Mouse (Mus musculus) lung, postnatal 14 days (tissue): Measurements from ENCODE around the gene Slc35b4.
A peak's percentile ranks its signal among the peaks of the same experiment; 100 is the strongest.

ENCODE experiments used
- DNase-seq: peaks from one replicate; pipeline ENCODE4 v3.0.0; 2021

The Slc35b4 gene

DNA sequence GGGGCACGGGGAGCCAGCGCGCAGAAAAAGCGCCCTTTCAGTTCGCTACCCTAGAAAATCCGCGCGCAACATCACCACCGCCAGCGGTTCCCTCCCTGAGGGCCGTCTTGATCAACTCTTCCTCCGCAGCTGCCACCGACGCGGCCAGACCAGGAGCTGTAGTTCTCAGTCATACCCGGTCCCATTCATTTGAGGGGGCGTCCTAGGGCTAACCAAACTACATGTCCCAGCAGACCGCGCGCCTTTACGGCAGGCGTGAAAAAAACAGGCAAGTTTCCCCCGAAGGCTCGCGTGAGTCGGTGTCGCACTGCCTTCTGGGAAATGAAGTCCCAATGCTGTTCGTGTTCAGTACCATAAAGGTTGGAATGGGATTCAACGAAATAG lies at the start of gene Slc35b4:
Gene Slc35b4, minus strand, starts transcription at position 248 of the 384 bp plus-strand sequence.
- DNase-seq = peak; percentile 93

DNA sequence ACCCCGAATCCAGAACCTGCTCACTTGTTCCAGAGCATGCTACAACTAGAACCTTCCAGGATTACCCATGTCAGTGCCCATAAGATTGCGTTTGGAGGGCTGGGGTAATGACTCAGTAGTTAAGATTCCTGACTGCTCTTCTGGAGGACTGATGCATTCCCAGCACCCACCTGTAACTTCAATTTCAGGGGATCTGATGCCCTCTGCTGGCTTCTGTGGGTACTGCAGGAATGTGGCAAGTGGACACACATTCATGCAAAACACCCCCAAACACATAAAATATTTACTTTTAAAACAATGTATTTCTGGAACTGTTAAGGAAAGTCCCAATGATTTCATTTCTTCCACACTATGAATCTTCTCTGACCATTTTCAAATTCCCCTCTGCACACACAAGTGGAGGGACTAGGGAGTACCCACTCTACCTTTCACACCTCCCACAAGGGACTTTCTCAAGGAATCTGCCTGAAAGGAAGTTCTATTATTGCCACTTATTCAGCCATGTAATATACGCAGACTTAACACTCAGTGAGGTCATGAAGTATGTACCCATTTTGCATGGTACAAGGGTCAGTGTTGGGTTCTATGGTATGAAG lies 48.2 kb upstream of the Slc35b4 start:
- DNase-seq = no peak

DNA sequence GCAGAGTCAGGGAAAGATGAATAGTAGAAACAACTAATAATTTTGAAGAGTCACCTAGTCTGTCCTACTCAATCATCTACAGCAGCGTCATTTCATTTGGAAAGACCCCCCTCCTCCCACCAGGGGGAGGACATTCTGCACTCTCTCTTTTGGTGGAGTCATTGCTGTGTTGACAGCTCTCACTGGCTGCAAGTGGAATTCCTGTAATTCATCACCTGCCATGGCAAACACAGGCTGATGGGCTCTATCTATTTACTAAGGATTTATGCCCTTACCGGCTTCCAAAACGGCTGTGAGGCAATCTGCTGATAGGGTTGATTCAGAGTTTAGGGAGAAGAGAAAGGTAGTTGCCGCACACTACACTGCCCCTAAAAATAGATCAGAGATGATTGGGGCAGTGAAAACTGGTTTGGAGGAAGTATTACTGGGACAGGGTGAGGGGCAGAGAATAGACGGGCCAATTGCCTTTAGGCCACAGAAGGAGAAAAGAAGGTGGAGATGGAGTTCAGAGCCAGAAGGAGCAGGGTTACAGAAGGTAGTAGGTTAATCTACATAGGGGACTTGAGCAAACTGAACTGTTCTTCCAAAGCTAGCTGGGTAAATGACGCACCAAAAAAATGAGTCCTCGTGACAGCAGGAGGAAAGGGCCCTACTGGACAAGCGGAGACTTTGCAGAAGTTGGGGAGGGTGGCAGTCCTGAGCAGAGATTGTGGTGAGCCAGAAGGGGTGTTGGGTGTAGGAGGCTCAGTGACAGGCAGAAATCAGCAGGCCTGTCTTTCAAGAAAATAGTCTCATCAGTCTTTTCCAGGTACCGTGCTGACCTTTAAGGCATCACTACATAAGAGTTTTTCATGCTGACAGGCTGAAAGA lies 39.8 kb upstream of the Slc35b4 start:
- DNase-seq = no peak

DNA sequence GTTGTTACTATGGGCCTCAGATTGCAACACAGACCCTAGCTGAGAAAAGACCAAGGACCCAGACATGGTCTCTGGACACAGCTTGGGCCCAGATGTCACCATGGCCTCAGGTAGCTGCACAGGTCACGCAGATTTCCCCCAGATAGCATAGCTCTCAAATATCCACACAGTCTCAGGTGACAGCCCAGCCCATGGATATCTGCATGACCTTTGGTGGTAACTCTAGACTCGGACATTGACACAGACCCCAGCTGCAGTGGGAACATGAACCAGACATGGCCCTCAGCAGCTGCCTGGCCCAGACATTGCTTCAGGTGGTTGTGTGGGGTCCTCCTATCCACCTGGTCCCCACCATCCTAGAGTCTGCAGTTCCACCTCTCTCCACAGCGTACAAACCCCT lies 28.8 kb upstream of the Slc35b4 start:
- no peak for DNase-seq

DNA sequence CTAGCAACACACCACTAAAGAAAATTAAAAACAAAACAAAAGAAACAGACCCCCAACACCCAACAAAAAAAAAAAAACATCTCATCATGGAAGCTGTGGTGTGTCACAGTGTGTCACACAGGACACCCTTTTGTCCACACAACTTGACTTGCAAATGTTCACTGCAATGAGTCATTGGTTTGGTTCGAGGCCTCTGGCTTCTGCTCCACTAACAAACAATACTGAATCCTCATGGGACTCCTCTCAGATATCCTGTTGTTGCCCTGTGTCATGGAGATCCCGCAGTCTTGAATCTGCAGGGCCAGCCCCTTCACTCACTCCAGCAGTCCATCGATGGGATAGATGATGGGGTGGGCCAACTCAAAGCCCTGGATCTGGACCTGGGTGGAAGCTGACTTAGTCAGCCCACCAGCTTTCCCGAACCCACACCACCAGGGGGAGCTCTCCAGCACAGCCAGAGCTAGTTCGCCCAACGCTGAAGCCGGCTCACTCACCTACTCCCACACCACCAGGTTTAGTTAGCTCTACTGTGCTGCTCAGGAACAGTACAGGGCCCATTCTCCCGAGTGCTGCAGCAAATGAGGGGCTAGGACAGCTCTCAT lies 28.2 kb upstream of the Slc35b4 start:
- DNase-seq = peak; percentile 50

DNA sequence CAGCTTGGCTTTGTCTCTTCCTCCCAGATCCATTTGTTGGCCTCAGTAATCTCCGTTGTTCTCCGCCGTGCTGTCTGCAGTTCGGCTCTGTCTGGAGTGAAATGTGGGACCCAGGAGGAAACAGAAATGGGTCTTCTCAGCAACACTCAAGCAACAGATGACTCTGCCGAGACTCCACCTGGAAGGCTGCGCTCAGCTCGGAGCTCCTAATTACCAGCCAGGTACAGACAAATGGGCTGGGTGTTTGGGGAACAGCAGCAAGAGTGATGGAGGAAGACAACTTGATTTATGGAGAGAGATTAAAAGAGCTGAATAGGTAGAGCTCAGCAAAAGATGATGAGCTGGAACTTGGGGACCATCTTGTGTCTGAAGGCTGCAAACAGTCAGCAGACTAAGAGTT lies 26.6 kb upstream of the Slc35b4 start:
- DNase-seq = no peak

DNA sequence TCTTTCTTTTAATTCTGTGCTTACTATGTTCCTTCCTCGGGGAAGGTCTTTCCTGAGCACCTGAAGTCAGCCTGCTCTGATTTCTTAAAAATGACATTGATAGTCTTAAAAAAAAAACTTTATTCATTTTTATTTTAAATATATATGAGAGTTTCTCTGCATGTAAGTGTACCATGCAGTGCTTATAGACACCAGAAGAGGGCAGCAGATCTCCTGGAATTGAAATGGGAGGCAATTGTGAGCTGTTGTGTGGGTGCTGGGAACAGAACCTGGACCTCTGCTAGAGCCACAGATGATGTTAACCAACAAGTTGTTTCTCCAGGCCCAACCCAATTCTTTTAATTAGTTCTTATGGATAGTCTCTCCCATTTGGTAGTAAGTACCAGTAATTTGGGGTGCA lies 18.1 kb upstream of the Slc35b4 start:
- no peak for DNase-seq

DNA sequence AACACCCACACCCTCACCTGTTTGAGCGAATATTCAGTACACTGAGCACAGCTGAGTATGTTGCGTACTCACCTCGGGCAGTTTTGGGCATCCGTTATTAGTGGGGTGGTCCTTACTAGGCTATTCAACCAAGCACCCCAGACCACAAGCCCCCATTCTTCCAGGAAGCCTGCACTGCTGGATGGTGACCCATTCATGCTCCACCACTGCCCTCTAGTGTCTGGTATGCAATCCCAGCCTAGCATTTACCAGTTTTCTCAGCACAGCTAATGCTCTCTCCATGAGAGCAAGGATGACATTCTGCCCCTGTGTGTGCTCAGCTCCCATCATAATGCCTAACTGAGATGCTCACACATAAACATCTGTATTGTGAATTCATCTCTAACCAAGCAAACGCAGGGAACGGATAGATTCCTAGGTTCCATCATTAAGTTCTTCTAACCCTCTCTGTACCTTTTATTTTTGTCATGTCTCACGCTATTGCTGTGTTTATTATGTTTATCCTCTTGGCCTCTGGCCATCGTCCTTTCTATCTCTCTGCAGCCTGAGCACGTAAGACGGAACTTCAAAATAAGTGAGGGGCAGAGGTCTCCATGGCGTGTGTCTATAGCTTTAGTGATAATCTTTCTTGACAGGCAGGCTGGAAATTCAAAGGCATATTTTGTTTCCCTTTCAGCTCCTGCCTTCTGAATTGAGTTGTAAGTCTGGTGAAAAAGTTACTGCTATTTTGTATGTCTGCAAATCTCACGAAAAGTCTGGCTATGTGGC lies 17.0 kb upstream of the Slc35b4 start:
- DNase-seq = peak; percentile 72

DNA sequence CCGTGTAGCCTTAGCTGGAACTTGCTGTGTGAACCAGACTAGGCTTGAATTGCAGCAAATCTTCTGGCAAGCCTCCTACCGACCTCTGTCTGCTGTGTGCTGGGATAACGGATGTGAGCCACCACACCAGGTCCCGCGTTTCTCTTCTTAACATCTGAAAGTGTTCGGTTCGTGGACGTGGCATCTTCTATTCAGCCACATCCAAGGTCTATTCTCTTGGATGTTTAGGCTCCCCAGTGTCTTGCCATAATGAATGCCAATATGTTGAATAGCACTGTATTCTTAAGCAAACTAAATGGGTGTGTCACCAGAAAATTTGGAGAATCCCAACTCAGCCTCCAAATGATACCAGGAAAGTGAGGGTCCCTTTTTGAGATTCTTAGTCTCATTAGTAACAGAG lies 14.5 kb upstream of the Slc35b4 start:
- DNase-seq = no peak

DNA sequence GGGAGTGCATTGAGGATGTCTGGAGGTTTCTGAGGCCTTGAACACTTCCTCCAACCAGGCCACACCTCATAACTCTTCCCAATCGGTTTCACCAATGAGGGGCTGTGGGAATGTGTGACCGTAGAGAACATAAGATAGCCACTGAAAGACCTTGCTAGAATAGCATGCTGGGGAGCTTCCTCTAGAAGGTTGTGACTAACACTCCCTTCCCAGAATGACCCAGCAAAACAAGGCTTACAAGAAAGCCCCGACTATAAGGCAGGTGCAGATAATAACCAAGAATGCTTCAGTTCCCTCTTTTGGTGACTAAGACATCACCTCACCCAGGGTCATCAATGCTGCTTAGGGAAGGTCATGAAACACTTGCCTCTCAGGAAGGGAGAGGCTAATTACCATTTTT lies 12.6 kb upstream of the Slc35b4 start:
- DNase-seq = no peak

DNA sequence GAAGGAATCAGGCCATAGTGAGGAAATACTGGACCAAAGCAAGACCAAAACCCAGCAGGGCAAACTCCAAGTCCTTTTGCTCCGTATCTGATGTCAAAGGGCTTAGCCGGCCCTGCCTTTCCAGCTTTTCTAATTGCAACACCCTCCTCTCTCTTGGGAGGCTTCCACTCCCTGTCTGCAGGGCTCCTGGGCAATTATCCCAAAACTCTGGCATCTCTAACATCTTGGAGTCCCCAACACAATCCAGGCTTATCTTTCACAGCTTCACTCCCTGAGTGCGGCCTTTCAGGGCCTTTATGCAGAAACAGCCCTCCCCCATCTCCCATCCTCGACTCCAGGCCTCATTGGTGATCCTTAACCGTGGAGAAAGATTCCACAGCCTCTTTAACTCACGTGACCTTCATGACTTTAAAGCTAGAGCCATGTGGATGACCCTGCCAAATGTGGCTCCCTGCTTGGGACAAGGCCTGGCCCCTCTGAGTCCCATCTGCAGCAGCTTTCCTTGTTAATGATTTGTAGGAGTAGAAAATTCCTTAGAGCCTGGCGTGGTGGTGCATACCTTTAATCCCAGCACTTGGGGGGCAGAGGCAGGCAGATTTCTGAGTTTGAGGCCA lies 11.2 kb upstream of the Slc35b4 start:
- DNase-seq = peak; percentile 9

DNA sequence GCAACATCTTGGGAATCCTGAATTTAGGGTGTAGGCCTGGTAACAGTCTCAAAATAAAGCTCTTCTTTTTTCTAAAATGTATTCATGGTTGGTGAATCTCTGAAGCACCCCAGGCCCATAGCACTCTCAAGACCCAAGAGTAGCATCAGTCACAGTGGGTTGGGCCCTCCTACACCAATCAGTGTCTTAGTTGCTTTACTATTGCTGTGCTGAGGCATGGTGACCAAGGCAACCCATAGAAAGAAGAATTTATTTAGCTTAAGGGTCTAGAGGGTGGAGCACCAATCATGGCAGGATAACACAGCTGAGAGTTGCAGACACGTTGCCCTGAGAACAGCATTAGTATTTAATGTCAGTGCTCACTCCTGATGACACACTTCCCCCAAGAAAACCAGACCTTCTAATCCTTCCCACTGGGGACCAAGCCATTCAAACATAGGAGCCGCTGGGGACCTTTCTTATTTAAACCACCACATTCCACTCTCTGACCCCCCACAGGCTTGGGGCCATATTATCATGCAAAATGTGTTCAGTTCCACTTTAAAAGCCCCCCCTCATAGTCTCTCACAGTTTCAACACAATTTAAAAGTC lies 10.5 kb upstream of the Slc35b4 start:
- DNase-seq = no peak

DNA sequence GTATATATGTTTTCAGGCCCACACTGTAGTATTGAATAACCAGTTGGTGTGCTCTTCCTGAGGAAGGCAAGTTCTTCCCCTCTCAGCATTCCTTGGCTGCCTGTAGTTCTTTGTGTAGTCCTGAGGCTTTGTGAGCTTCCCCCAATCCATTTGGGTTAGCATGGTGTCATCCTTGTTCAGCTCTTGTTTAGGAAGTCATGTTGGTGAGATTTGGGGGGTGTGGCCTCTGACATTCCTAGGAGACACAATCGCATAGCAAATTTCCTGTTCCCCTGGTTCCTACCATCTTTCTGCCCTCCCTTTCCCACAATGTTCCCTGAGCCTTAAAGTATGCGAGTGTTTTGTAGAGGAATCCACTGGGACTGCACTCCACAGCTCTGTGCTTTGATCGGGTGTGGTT lies 6.4 kb upstream of the Slc35b4 start:
- no peak for DNase-seq

DNA sequence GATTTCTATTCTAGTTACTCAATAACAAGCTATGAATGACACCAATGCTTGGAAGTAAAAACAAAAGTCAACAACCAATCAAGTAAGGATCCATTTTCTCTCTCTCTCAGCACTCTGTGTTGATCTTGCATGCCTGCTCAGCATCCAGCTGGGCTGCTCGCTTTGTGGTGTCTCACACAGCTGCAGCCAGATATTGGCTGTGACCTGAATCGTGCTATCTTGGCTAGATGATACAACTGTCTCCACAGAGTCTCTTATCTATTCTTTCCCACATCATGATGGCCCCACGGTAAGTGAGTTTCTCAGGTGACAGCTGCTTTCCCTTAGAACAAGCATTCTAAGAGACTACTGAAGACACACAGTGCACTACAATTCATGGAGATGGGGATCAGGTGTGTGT lies 5.0 kb upstream of the Slc35b4 start:
- DNase-seq = no peak

DNA sequence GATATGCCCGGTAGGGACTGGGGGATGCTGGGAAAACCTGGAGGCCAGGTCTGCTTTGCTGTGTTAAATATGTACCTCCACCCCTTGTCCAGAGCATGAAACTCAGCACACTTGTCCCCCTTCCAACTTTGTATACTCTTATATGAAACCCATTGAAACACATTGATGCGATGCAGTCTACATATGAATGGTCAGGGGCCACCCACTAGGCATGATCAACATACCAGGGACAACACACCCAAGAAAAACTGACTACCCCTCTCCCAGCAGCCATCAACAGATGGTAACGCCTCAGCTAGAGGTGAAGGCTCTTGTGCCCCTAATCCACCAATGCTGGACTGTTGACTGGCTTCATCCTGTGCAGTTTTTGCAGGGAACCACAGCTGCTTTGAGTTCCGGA lies 3.0 kb upstream of the Slc35b4 start:
- no peak for DNase-seq

DNA sequence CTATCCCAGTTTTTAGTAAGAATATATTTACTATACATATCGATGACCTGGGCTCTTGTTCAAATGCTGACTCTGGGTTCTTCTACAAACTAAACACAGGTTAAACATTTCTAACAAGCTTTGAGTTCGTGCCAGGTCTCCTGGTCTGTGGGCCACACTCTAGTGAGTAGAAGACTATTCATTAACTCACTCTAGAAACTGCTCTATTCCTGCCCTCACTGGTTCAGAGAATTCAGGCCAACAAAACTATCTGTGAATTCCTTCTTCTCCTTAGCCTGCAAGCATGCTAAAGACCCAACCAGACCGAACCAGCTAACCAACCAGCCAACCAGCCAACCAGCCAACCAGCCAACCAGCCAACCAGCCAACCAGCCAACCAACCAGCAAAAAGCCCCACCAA lies 2.1 kb upstream of the Slc35b4 start:
- no peak for DNase-seq

DNA sequence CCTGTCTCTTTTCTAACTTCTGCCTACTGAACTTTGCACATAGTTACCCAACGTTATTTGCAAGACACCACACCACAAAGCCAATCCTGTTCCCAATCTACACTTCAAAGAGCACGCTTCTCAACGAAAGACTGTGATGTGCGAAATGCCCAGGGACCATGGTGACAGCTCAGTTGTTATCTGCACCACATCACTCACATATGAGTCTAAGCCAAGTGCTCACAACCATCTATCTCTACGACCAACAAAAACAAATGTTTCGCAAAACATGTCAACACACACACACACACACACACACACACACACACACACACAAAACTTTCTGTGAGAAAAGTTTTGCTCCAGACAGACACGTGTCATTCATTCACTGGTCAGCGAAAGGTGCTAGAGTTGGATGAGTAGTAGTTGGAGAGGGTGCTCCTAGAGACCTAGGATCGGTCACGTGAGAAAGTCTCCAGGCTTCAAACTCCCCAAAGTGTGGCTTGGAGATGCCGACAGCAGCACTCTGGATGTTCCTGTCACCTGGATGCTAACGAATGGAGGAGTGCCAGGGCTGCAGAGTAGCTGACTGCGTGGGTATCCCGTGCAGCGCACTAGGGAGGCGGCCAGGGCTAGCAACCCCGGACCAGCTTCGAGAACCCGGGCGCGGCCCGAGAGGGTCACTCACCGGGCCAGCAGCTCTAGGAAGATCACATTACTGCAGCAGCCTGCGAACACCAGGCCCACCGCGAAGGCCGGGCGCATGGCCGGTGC lies 624 bp downstream of the Slc35b4 start:
- DNase-seq = no peak

DNA sequence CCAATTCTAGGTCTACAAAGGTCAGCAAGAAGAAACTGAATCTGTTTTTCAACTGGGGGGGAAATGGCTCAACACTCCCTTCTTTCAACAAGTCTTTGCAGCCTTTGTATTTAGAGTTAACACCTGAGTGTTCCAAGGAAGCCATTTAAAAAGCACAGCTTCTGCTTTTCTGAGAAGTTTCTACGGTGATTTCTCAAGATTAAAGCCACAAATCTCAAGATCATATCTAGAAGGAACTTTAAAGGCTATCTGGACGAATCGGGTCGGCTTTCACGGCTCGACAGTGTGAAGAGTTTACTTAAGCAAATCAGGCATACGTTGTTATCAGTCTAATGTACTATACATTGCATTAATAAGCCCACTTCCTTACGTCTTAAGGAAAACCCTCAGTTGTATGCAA lies 2.2 kb downstream of the Slc35b4 start:
- no peak for DNase-seq

DNA sequence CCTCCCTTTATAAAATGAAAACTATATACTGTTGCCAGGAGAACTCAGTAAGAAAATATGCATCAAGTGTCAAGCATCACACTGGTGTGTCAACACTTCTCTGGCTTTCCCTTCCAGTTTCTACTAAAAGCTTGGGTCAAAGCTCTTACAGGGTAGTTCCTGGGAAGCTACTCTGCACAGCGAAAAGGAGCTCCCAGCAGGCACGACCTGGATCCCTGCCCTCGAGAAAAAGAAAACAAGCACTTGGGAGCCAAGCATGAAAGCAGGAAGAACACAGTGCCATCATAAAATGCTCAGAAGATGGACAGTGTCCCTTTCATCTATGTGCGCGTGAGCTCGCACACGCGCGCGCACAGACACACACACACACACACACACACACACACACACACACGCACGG lies 3.7 kb downstream of the Slc35b4 start:
- no peak for DNase-seq

DNA sequence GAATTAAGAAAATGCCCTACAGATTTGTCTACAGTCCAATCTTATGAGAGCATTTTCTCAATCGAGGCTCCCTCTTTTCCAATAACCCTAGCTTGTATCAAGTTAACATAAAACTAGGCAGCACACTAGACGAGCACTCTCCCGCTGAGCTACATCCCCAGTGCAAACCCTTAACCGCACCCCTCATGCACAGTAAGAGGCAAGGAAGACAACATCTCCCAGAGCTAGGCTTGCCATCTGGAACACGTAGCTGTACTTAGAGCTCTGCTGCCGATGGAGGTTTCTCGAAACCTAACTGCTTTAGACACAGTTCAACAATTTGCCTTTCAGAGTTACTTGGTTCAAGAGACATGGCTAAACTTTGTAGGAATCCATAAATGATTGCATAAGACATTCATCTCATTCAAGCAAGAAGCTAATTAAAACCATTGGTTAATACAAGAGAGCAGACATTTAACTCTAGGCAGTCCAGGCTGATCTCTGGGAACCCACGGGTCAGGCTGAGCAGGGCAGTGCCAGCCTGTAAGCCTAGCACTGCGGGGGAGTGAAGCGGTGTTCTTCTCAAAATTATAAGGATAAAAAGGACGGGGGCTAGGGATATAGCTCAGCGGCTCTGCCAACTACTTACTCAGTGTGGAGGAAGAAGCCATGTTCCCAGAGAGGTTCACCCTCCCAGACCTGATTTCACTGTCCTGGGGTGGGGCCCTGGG lies 5.0 kb downstream of the Slc35b4 start:
- DNase-seq = no peak

DNA sequence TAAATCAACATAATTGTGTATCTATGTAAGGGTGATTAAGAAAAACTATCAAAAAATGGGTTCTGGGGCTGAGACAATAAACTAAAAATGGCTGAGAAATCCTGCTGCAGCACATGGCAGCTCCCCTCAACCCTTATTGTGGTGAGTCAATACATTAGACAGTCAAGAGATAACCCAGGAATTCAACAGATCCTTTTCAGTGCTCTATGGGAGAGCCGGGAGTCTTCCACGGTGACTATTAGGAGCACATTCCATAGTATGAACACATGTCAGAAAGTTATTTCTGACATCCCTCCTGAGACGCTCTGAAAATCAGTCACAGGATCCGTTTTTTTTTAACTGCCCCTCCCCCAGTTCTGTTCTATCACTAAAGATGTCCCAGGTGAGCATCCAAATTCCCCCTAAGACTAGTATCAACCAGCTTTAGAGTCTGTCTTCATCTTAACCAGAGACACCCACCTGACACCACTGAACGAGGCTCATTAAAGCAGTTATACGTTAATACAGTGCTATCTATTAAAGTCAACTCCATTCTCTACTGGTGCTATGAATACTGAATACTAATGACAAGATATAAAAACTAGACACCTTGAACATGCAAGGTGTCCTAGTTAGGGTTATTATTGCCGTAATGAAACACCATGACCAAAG lies 5.9 kb downstream of the Slc35b4 start:
- no peak for DNase-seq
